Mouse (Mus musculus): ENCODE measurements at regions not wholly inside any gene's neighbourhood (a gene's known extent, or its start where the extent isn't known, plus 50 kb on each side); places are given as distances from the start of the nearest gene placed in this dataset.

DNA sequence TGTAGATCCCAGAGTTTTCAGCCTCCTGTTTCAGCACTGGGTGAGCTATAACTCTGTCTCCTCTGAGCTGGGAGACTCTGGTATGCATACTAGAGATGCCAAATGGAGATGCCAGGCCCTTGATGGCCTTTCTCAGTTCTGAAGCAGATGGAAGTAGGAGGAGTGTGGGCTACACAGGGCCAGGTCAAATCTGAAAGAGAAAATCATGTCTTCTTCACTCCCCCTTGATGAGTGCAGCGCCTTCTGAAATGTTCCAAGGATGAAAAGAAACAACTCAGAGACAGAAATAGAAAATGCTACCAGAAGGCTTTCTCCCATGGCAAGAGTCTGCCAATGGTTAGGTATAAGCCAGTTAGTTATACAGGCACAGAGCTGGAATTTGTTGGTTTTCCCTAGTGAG lies 652.0 kb downstream of the Rnf144a start:
- no peaks in the 10 kb centered on the region for H3K36me3 ChIP-seq
- no peak overlapping the region for H3K4me2 ChIP-seq
- H3K9ac ChIP-seq (replicated peaks), result no peak overlapping the region
- 91% methylated on average over 1 of the region's 1 CpGs for WGBS
- H3K4me1 ChIP-seq, result no peaks in the 10 kb centered on the region
- no peaks in the 10 kb centered on the region for H3K9me3 ChIP-seq (replicated peaks)
- no peak for ATAC-seq (ENCODE audit: low FRiP score)
- no peak overlapping the region for H3K4me3 ChIP-seq (replicated peaks)
- H3K27me3 ChIP-seq (replicated peaks), result no peaks in the 10 kb centered on the region
- no peak overlapping the region for H3K27ac ChIP-seq (replicated peaks)

DNA sequence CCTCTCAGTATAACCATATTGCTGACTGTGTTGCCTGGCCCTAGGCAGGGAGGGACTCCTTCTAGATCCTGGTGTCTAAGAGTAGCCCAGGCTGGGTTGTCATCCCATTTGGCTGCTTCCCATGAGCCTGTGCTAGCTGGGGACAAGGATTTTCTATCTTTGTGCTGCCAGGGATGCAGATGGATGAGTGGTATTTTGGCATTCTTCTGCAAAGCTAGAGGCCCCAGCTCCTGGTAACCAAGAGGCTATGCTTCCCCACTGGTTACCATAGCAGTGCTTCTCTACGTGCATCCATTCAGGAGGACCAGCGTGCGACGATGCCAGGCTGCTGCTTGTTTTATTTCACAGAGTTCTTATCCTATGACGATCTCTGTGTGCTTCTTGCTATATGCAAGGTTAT lies 658.0 kb downstream of the Rnf144a start:
- Histone ChIP-seq H3K4me2 (no peak overlapping the region), H3K9me3 (replicated peaks) (no peaks in the 10 kb centered on the region), H3K27me3 (replicated peaks) (no peaks in the 10 kb centered on the region), H3K36me3 (no peaks in the 10 kb centered on the region), H3K4me1 (no peaks in the 10 kb centered on the region), H3K27ac (replicated peaks) (no peak overlapping the region), H3K4me3 (replicated peaks) (no peak overlapping the region), H3K9ac (replicated peaks) (no peak overlapping the region)
- 65% methylated on average over 5 of the region's 5 CpGs for WGBS
- ATAC-seq (ENCODE audit: low FRiP score), result no peak

- H3K9ac ChIP-seq (replicated peaks), result no peak overlapping the region
- H3K36me3 ChIP-seq, result no peaks in the 10 kb centered on the region
- no peak for ATAC-seq (ENCODE audit: low FRiP score)
- 0 out of 2 replicates have a peak, but pooled peaks cover 4% of the 10 kb centered on the region for H3K9me3 ChIP-seq (replicated peaks)
- no peaks in the 10 kb centered on the region for H3K27me3 ChIP-seq (replicated peaks)
- no peak overlapping the region for H3K4me3 ChIP-seq (replicated peaks)
- H3K4me2 ChIP-seq, result no peak overlapping the region
- WGBS, result 71% methylated on average over 2 of the region's 2 CpGs
- H3K4me1 ChIP-seq, result no peaks in the 10 kb centered on the region
- H3K27ac ChIP-seq (replicated peaks), result no peak overlapping the region
These were observed 636.9 kb upstream of the Id2 start for GRCm38 (mm10) chr12:25733801-25734200.

GRCm38 (mm10) chr12:25725774-25726173 lies 628.8 kb upstream of the Id2 start:
- Histone ChIP-seq H3K36me3 (no peaks in the 10 kb centered on the region), H3K4me3 (replicated peaks) (no peak overlapping the region), H3K9ac (replicated peaks) (no peak overlapping the region), H3K27me3 (replicated peaks) (no peaks in the 10 kb centered on the region), H3K9me3 (replicated peaks) (no peaks in the 10 kb centered on the region), H3K27ac (replicated peaks) (no peak overlapping the region), H3K4me1 (no peaks in the 10 kb centered on the region), H3K4me2 (no peak overlapping the region)
- no peak for ATAC-seq (ENCODE audit: low FRiP score)
- WGBS, result 68% methylated on average over 2 of the region's 2 CpGs

GRCm38 (mm10) chr12:25711186-25711585 lies 614.2 kb upstream of the Id2 start:
- no peak for ATAC-seq (ENCODE audit: low FRiP score)
- Histone ChIP-seq H3K4me2 (no peak overlapping the region), H3K9ac (replicated peaks) (no peak overlapping the region), H3K27me3 (replicated peaks) (no peaks in the 10 kb centered on the region), H3K4me3 (replicated peaks) (no peak overlapping the region), H3K9me3 (replicated peaks) (no peaks in the 10 kb centered on the region), H3K4me1 (no peaks in the 10 kb centered on the region), H3K36me3 (no peaks in the 10 kb centered on the region), H3K27ac (replicated peaks) (no peak overlapping the region)
- WGBS, result 92% methylated on average over 1 of the region's 1 CpGs

- 11% methylated on average over 6 of the region's 6 CpGs for WGBS
These were observed 606.1 kb upstream of the Id2 start for GRCm38 (mm10) chr12:25703023-25703400.

DNA sequence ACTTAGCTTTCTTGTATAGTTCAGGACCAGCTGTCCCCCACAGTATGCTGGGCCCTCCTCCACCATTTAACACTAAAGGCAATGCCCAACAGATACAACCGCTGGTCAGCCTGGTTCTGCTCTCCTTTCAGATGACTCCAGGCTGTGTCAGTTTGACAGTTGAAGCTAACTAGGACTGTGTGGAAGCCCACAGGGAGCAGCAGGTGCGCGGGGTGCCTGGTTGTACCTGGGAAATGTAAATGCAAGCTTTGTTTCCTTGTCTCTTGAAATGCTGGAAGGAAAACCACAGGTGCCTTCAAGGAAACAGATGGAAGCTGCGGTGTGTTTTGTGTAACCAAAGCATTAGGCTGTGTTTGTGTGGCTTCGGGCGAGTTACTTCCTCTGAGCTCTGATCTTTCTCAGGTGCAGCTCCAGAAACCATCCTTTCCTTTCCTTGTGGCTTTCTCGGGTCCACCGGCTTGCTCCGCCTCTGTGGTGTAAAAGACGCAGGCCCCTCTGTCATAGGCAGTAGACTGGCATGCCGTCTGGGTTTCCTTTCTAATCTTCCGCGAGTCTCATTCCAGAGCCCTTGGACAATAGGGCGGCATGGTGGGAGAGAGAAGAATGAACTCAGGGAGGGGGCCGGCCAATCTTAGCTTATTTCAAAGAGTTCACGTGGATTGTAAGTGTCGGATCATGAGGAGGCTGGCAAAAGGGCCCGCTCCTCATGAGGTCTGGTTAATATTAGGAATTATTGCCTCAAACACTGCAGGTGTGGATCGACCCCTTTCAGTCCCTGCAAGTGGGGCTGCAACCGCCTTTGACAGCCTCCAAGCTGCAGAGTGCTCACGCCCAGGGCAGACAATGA lies 605.5 kb upstream of the Id2 start:
- ATAC-seq (ENCODE audit: low FRiP score), result peak; percentile 45; the same call in 1 of the 2 replicates
- H3K9me3 ChIP-seq (replicated peaks), result no peaks in the 10 kb centered on the region
- 14% methylated on average over 21 of the region's 21 CpGs for WGBS
- H3K36me3 ChIP-seq, result no peaks in the 10 kb centered on the region
- H3K4me2 ChIP-seq, result peak overlapping the region; percentile 55
- no peaks in the 10 kb centered on the region for H3K27me3 ChIP-seq (replicated peaks)
- H3K27ac ChIP-seq (replicated peaks), result 0 out of 2 replicates have a peak overlapping the region, but pooled peaks have one; percentile 13
- no peak overlapping the region for H3K9ac ChIP-seq (replicated peaks)
- peak overlapping the region; percentile 21 for H3K4me3 ChIP-seq (replicated peaks)
- peaks cover 13% of the 10 kb centered on the region for H3K4me1 ChIP-seq

More at GRCm38 (mm10) chr12:25703023-25703400, 606.1 kb upstream of the Id2 start:
- peaks cover 13% of the 10 kb centered on the region for H3K4me1 ChIP-seq
- 0 out of 2 replicates have a peak overlapping the region, but pooled peaks have one; percentile 13 for H3K27ac ChIP-seq (replicated peaks)
- H3K27me3 ChIP-seq (replicated peaks), result no peaks in the 10 kb centered on the region
- H3K9ac ChIP-seq (replicated peaks), result no peak overlapping the region
- H3K36me3 ChIP-seq, result no peaks in the 10 kb centered on the region
- no peaks in the 10 kb centered on the region for H3K9me3 ChIP-seq (replicated peaks)
- peak overlapping the region; percentile 21 for H3K4me3 ChIP-seq (replicated peaks)
- peak overlapping the region; percentile 55 for H3K4me2 ChIP-seq
- no peak for ATAC-seq (ENCODE audit: low FRiP score)

DNA sequence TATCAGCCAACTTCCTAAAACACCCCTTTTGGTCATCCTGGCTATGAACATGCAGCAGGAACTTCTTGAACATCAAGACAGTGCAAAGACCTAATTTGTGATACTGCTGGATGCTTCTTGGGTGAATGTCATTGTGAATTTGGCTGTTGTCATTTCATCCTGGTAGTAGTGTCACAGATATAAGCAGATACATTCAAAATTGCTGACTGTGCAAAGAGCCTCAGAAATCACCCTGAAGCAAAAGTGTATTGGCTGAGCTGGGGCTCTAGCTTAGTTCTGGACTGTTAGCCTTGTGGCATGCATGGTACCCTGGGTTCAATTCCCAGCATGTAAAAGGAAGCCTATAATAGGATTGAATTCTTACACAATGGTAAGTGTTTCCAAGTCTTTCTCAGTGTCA lies 590.1 kb upstream of the Id2 start:
- Histone ChIP-seq H3K4me1 (no peaks in the 10 kb centered on the region), H3K9ac (replicated peaks) (no peak overlapping the region), H3K36me3 (no peaks in the 10 kb centered on the region), H3K27ac (replicated peaks) (no peak overlapping the region), H3K4me3 (replicated peaks) (no peak overlapping the region), H3K9me3 (replicated peaks) (no peaks in the 10 kb centered on the region), H3K27me3 (replicated peaks) (no peaks in the 10 kb centered on the region), H3K4me2 (no peak overlapping the region)
- ATAC-seq (ENCODE audit: low FRiP score), result no peak

DNA sequence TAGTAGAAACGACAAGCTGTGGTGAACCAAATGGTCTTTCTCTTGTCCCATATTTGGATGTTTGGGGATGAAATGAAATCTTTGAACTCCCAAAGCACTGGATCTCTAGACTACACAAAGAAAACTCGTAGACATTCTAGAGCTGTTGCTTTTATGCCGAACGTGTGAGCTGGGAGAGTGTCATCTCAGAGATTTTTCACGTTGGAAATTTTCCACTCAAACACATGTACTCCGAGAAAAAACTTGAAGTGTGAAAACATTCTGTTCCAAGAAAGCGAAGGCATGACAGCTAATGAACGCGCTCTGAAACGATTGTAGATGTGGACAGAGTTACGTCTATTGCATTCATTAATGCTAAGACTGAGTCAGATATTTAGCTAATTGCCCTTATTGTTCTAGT lies 579.7 kb upstream of the Id2 start:
- H3K27ac ChIP-seq (replicated peaks), result no peak overlapping the region
- no peaks in the 10 kb centered on the region for H3K36me3 ChIP-seq
- no peaks in the 10 kb centered on the region for H3K27me3 ChIP-seq (replicated peaks)
- H3K9me3 ChIP-seq (replicated peaks), result no peaks in the 10 kb centered on the region
- H3K4me2 ChIP-seq, result no peak overlapping the region
- 80% methylated on average over 11 of the region's 11 CpGs for WGBS
- H3K9ac ChIP-seq (replicated peaks), result no peak overlapping the region
- no peaks in the 10 kb centered on the region for H3K4me1 ChIP-seq
- no peak overlapping the region for H3K4me3 ChIP-seq (replicated peaks)
- no peak for ATAC-seq (ENCODE audit: low FRiP score)

- Histone ChIP-seq H3K9ac (replicated peaks) (no peak overlapping the region), H3K4me2 (no peak overlapping the region), H3K27me3 (replicated peaks) (no peaks in the 10 kb centered on the region), H3K36me3 (no peaks in the 10 kb centered on the region), H3K27ac (replicated peaks) (no peak overlapping the region), H3K4me1 (no peaks in the 10 kb centered on the region), H3K4me3 (replicated peaks) (no peak overlapping the region), H3K9me3 (replicated peaks) (no peaks in the 10 kb centered on the region)
- ATAC-seq (ENCODE audit: low FRiP score), result no peak
- 91% methylated on average over 11 of the region's 11 CpGs for WGBS
These were observed 571.4 kb upstream of the Id2 start for GRCm38 (mm10) chr12:25668336-25668735.

DNA sequence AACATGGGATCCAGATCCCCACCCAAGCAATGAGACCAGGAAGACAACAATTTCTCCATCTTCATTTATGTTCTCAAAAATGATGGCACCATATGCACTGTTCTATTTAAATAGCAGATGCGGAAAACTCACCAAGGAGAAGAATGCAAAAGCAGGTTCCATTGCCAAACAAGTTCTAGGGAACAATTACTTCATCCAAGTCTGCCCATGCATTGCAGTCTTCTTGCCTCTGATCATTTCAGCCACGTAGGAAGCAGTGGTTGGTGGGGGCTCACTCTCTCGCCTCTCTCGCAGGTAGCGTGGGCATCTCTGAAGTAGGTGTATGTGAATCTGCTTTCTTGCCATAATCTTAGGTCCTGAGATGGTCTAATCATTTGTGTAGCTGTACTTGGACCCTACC lies 557.5 kb upstream of the Id2 start:
- Histone ChIP-seq H3K9me3 (replicated peaks) (no peaks in the 10 kb centered on the region), H3K27me3 (replicated peaks) (no peaks in the 10 kb centered on the region), H3K4me2 (no peak overlapping the region), H3K27ac (replicated peaks) (no peak overlapping the region), H3K4me1 (no peaks in the 10 kb centered on the region), H3K9ac (replicated peaks) (no peak overlapping the region), H3K4me3 (replicated peaks) (no peak overlapping the region), H3K36me3 (no peaks in the 10 kb centered on the region)
- no peak for ATAC-seq (ENCODE audit: low FRiP score)
- WGBS, result 91% methylated on average over 5 of the region's 5 CpGs

GRCm38 (mm10) chr12:25650237-25650636 lies 553.3 kb upstream of the Id2 start:
- Histone ChIP-seq H3K27me3 (replicated peaks) (no peaks in the 10 kb centered on the region), H3K9ac (replicated peaks) (no peak overlapping the region), H3K4me3 (replicated peaks) (no peak overlapping the region), H3K4me2 (no peak overlapping the region), H3K4me1 (no peaks in the 10 kb centered on the region), H3K36me3 (no peaks in the 10 kb centered on the region), H3K9me3 (replicated peaks) (no peaks in the 10 kb centered on the region), H3K27ac (replicated peaks) (no peak overlapping the region)
- 75% methylated on average over 3 of the region's 3 CpGs for WGBS
- ATAC-seq (ENCODE audit: low FRiP score), result no peak
